Mouse (Mus musculus): ENCODE measurements around the gene 3110021N24Rik. TPM values are rescaled to one million over a fixed set of nuclear protein-coding genes. Genes with fewer than 3 reads are reported as not detected.

3110021N24Rik gene
- polyA plus RNA-seq (2012; fragmentation: generic; extraction: Trizol) = under 1 TPM; 0.01 to 0.07 TPM

DNA sequence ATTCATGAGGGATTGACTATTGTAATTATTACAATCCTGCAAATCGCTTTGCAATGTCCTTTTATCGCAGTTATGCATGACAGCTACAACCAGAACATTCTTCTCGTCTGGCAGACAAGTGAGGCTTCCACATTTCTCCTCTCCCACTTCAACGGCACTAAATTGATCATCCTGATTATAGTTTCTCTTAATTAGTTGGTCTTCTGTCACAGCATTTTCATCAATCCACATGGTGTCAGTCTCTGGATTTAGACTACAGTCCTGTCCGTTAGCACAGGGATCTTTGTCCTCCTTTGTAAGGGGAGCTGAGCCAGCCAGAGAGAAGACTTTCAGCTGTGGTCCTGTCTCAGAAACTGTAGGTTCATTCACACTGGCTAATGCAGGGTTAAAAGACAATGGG, at the start of gene 3110021N24Rik:
Gene 3110021N24Rik, plus strand, starts transcription at position 301 of the 400 bp plus-strand sequence.

GRCm38 (mm10) chr4:108780057-108780863, 60.8 kb downstream of the 3110021N24Rik start, which contains the start of gene Zfyve9:
TSS of gene Zfyve9 (minus strand) at chr4:108780798.

Other genes starting within 250 kb of the 3110021N24Rik start
- gene Prpf38a, start 140.3 kb upstream of the 3110021N24Rik start, polyA plus RNA-seq (2012; fragmentation: generic; extraction: Trizol) = 10 to 100 TPM in 1 of 2 experiments, 1 to 10 TPM in 1; 7.9 to 20.5 TPM
- gene Orc1, start 140.2 kb upstream of the 3110021N24Rik start, polyA plus RNA-seq (2012; fragmentation: generic; extraction: Trizol) = 1 to 10 TPM in 1 of 2 experiments, under 1 TPM in 1; 0.87 to 1.2 TPM
- 10 to 100 TPM; 17.8 to 26.4 TPM for gene Cc2d1b, start 99.7 kb upstream of the 3110021N24Rik start, polyA plus RNA-seq (2012; fragmentation: generic; extraction: Trizol)
- 1 to 10 TPM in 1 of 2 experiments, under 1 TPM in 1; 0.50 to 7.1 TPM for gene Zfyve9, start 61.1 kb downstream of the 3110021N24Rik start, polyA plus RNA-seq (2012; fragmentation: generic; extraction: Trizol)
- gene Btf3l4, start 114.0 kb downstream of the 3110021N24Rik start, polyA plus RNA-seq (2012; fragmentation: generic; extraction: Trizol) = 10 to 100 TPM in 1 of 2 experiments, 1 to 10 TPM in 1; 5.4 to 34.6 TPM
- 100 to 1,000 TPM in 1 of 2 experiments, 10 to 100 TPM in 1; 18.8 to 108 TPM for gene Txndc12, start 115.0 kb downstream of the 3110021N24Rik start, polyA plus RNA-seq (2012; fragmentation: generic; extraction: Trizol)
- 10 to 100 TPM; 14.7 to 20.0 TPM for gene Kti12, start 128.1 kb downstream of the 3110021N24Rik start, polyA plus RNA-seq (2012; fragmentation: generic; extraction: Trizol)
- under 1 TPM; 0.05 to 0.15 TPM for gene A730015C16Rik, start 129.0 kb downstream of the 3110021N24Rik start, polyA plus RNA-seq (2012; fragmentation: generic; extraction: Trizol)
- under 1 TPM in 1 of 2 experiments, not detected in 1; 0.13 TPM for gene Rab3b, start 159.4 kb downstream of the 3110021N24Rik start, polyA plus RNA-seq (2012; fragmentation: generic; extraction: Trizol)

All from C3H10T1/2 (cell line).